Mouse (Mus musculus) heart, adult 2 months (tissue): ENCODE measurements at regions not wholly inside any gene's neighbourhood (a gene's known extent, or its start where the extent isn't known, plus 50 kb on each side); places are given as distances from the start of the nearest gene placed in this dataset.

Experiments used
- CTCF ChIP-seq: fragments of 200-600 bp; IDR thresholded peaks from 2 replicates; pipeline ENCODE4 v1.8.1; 2022; ENCODE audit warnings: antibody characterized with exemption, mild to moderate bottlenecking, moderate library complexity
- EP300 ChIP-seq: fragments of 200-500 bp; IDR thresholded peaks from 2 replicates; pipeline ENCODE4 v1.6.1; 2011; ENCODE audit warnings: low read depth, low read length, control low read depth; ENCODE audit not compliant: insufficient read depth
- POLR2A ChIP-seq: fragments of 200-500 bp; IDR thresholded peaks from 2 replicates; pipeline ENCODE4 v1.6.1; 2011; ENCODE audit warnings: mild to moderate bottlenecking, low read depth, low read length, control low read depth; ENCODE audit not compliant: insufficient read depth

- TF ChIP-seq POLR2A (no peak), CTCF (no peak), EP300 (no peak)
Measured at GRCm38 (mm10) chr5:120031614-120032013, 84.7 kb upstream of the Rbm19 start.
